Mouse (Mus musculus): Measurements from ENCODE around the gene Tas1r1.
"Not testable (repeated sequence)": the region's sequence is repeated elsewhere in the genome, so short reads cannot be mapped to it uniquely, and the experiment has no call there.

Tas1r1 gene

DNA sequence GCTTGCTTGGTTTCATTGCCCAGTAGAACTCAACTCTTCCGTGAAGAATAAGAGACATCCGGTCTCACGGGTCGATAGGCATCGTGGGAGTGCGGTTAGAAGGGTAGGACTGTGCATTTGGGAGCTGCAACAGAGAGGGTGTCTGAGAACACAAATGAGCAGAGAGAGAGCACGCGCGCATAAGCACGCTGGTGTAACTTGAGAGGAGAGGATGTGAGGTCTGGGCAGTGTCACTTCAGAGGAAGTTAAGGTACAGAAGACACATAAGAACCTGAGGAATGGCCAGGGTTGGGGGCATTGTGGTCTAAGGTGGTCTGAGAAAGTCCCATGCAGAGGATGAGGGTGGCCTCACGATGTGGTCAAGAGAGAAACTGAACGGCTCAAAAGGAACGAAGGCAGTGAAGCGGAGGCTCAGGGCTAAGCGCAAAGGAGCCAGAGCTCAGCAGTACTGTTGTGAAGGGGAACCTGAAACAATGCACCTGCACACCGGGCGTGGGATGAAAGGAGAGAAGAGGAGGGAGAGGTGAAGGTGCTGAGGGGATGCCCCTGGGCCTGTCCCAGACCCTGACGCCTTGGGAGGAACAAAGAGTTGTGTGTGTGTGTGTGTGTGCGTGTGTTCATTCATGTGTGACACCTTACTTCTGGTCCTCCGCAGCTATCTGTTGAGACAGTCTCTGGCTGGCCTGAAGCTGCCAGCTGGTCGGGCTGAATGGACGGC is 3.7 kb upstream of the Tas1r1 start:
- DNase-seq = no peak

DNA sequence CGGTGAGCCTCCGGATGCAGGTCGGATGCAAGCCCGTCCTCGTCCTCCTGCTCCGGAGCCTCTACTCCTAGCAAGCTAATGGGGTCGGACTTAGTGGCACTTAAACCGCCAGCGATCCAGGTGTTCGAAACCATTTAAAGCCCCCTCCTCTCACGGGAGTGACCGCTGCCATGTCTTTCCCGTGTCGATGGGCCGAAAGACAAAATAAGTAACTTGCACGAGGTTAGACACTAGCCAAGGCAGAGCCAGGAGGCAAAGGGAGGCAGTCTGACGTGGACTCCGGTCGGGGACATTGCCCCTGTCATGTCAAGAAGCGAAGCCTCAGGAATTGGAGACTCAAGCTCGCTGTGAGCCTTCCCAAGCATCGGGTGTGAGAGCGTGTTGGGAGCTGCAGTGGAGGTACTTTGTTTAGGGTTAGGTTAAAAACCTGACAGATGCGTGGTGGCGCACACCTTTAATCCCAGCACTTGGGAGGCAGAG is 1.5 kb upstream of the Tas1r1 start:
- DNase-seq = no peak

DNA sequence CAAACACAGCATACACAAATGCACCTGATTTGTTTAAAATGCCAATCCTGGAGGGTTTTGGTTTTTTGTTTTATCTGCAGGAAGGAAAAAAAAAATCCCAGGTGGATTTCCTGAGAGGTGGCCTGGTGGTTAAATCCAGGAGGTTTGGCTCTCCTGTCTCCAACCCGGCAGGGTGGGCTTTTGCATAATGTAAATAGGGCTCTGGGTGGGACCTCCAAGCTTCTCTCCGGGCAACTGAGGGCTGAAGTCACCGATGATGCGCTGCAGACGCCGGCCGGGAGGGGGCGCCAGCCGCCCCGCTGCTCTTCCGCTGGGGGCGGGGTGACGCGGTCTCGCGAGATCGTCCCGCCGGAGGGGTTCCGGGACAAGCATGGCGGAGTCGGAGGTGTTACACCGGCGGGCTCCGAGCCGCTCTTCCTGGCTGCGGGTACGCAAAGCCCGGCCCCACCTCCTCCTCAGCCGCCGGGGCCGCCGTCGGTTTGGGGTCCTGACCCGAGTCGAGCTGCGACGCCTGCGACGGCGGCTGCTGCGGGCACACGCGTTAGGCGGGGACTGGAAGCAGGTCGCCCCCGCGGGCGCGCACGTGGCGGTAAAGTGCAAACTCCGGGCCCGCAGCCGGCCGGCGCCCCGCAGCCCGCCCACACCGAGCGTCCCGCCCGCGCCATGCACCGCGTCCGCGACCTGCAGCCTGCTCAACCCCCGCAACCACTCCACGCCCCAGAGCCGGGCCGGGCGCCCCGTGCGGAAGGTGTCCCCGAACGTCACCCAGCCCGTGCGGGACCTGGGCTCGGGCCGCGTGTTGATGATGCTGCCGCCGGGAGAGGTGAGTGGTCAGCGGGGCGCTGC is 840 bp upstream of the Tas1r1 start, which contains the start of gene Nol9:
Gene Nol9 (plus strand): TSS at position 337 of the 846 bp plus-strand sequence.
- DNase-seq = peak; percentile 97

DNA sequence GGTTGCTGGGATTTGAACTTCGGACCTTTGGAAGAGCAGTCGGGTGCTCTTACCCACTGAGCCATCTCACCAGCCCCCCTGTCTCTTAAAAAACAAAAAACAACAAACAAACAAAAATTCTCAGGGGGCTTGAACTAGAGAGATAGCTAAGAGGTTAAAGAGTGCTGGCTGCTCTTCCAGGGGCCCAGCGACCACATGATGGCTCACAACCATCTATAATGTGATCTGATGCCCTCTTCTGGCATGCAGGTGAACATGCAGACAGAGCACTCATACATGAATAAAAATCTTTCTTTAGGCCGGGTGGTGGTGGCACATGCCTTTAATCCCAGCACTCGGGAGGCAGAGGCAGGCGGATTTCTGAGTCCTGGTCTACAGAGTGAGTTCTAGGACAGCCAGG is 1.9 kb downstream of the Tas1r1 start:
- not testable (repeated sequence) for DNase-seq

DNA sequence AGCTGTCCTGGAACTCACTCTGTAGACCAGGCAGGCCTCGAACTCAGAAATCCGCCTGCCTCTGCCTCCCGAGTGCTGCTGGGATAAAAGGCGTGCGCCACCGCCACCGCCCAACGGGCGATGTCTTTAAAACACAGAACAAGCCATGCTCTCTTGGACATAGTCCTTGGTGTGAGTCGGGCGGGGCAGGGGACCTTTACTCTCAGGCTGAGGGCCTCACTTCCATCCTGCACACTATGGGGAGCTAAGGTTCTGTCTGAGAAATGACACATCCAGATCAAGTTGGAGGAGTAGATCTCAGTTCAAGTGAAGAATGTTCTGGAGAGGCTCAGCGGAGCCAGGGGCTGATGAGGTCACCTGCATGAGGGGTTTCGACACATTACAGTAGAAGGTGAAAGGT is 5.4 kb downstream of the Tas1r1 start:
- no peak for DNase-seq

DNA sequence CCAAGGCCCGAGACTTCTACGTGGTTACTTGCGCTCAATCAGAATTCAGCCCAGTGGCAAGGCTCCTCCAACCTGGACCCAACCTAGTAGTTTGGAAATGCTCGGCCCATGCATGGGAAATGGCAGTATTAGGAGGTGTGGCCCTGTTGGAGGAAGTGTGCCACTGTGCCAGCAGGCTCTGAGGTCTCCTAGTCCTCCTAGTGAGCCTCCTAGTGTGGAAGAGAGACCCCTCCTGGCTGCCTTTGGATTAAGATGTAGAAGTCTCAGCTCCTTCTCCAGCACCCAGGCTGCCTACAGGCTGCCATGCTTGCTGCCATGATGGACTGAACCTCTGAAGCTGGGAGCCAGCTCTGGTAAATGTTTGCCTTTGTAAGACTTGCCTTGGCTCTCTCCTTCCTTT is 8.4 kb downstream of the Tas1r1 start:
- no peak for DNase-seq

DNA sequence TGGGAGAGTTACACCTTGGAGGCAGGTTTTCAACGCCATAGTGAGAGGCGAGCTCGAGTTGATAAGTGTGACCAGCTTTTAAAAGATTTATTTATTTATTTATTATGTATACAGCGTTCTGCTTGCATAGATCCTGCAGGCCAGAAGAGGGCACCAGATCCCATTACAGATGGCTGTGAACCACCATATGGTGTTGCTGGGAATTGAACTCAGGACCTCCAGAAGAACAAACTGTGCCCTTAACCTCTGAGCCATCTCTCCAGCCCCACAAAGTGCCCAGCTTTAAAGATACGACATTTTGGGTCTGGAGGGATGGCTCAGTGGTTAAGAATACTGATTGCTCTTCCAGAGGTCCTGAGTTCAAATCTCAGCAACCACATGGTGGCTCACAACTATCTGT is 9.3 kb downstream of the Tas1r1 start:
- no peak for DNase-seq

DNA sequence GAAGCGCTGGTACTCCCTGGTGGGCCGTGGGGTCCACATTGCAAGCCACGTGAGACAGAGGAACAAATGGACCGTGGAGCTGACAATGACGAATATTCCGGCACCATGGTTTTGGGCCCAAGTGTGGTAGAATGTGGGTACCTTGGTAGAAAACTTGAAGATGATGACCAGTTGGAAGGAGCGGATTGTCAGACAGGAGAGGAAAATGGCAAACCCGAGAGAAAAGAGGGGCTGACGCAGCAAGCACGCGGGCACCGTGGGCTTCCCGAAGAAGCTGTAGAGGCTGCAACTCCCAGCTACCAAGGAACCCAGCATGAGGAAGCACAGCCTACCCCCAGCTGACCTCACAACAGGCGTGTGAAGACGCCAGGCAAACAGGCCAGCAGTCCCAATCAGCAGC is 9.9 kb downstream of the Tas1r1 start:
- DNase-seq = no peak

DNA sequence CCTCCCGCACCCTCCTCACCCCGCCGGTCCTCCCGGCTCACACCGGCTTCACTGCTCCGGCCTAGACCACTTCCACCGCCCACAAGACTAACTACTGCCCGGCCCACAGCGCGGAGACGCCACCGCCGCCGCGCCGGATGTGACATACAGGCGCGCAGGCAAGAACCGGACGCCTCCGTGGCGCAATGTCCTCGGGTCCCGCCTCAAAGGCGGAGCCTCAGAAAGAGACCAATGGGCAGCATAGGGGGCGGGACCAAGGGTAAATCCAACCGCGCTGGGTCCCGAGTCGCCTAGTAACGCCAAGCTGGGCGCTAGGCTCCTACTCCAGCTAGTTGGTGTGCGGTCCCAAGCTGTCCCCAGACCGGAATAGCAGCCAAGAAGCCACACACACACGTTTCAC is 10.8 kb downstream of the Tas1r1 start, which contains the start of gene Zbtb48:
Gene Zbtb48 (minus strand): TSS at position 148 of the 400 bp plus-strand sequence.
- peak; percentile 90 for DNase-seq

DNA sequence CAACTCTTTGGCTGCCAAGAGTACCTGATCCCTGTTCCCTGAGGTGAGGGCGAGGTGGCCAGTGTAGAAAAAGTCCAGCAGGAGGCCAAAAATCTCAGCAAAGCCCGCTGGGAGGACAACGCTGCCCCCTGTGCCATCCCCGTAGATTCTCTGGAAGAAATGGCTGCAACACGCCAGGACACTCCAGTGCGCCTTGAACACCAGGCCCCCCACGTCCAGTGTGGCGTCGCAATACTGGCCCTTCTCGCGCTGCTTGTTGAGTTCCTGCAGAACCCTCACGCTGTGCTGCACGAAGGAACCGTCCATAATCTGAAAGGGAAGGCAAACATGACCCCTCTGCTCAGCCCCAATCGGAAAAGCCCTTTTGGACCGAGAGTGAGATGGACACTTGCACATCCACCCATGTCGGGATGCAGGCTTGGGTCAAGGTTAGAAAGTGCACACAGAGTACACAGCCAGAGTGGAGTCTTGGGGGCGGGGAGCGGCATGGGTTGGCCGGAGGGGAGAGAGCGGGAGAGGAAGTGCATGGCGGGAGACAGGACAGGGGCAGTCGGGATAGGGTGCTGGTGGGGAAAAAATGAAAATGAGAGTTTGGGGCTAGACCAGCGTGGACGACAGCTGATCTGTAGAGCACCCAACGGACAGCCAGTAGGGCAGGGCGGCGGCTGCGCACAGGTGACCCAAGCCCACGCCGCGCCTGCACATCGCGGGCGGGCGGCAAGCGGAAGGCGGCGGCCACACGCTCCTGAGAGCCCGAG is 11.4 kb downstream of the Tas1r1 start:
- no peak for DNase-seq

DNA sequence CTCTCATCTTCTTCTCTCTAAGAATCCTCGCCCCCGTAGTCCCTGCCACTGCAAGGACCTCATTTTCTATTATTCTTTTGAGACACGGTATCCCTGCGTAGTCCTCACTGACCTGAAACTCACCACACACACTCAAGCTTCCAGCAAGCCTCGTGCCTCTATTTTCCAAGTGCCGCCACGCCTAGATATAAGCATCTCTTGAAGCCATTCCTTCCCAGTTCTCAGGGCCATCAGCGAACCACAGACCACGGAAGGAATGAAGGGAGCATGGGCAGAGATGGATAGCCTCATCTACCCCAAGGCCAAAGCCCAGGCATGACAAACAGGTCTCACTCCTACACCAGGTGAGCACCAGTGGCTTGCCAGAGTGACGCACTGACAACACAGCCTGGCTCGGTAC is 13.8 kb downstream of the Tas1r1 start:
- no peak for DNase-seq

DNA sequence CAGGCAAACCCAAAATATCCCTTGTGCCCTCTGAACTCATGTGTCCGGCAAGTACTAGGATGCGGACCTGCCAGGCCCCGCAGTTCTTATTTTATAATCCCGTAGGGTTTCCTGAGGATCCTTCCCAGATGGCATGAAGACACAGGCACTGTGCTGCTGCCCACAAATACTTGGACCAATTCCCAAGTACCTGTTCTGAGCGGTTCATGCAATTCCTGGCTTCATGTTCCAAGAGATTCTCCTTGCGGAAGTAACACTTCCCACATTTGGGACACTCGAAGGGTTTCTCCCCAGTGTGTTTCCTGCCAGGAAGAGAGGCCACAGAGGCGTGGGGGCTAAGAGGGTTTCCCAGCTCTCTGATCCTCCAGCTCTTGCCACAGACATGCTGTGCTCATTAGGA is 15.9 kb downstream of the Tas1r1 start:
- DNase-seq = no peak

DNA sequence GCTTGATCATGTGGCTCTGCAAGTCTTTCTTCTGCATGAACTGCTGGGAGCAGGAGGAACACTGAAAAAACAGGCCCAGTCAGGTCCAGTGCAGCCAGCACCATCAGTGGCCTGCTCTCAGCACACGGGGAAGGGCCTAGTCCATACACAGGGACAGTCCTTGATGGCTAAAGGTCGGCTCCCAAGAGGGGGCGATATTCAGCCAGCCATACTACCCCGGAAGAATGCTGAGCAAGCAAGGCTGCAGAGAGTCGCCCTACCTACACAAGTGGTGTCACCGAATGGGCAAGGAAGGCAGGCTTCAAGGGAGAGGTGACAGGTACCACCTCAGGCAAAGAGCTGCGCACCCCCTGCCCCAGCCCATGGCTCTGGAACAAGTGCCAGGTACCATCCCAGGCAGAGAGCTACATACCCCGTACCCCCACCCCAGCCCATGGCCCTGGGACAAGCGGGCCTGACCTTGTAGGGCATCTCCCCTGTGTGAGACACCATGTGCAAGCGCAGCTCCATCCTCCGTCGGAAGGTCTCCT is 16.7 kb downstream of the Tas1r1 start:
- DNase-seq = no peak

DNA sequence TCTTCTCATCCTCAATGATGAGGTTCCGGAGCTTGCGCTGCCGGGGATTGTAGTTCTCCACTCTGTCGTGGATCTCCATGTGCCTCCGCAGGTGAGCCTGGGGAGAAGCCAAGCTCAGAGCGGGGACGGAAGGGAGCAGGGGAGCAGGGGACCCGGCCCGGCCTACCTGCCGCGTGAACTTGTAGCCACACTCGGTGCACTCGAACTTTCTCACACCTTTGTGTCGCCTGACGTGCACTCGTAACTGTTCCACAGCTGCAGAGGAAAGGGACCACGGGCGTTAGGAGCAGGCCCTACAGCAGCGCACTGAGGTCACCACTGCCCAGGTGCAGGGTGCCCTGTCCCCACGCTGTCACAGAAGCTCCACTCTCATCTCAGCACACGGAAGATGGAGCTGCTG is 18.3 kb downstream of the Tas1r1 start:
- no peak for DNase-seq

DNA sequence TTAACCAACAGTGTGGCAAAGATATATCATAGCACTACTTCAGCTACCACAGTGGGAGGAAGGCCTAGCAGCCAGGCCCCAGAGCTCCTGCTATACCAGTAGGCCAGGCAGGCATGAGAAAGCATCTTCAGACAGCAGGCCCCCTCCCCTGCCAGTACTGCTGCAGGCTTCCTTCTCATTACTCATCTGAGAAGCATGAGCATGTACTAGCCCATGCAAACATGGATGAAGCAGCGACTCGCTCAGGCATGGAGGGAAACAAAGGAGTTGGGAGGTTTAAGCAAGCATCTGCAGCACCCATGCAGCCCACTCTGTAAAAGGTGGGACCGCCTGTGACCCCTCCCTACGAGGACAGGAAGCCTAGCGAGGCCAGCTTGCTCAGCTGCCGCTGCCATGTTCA is 19.3 kb downstream of the Tas1r1 start:
- DNase-seq = no peak

DNA sequence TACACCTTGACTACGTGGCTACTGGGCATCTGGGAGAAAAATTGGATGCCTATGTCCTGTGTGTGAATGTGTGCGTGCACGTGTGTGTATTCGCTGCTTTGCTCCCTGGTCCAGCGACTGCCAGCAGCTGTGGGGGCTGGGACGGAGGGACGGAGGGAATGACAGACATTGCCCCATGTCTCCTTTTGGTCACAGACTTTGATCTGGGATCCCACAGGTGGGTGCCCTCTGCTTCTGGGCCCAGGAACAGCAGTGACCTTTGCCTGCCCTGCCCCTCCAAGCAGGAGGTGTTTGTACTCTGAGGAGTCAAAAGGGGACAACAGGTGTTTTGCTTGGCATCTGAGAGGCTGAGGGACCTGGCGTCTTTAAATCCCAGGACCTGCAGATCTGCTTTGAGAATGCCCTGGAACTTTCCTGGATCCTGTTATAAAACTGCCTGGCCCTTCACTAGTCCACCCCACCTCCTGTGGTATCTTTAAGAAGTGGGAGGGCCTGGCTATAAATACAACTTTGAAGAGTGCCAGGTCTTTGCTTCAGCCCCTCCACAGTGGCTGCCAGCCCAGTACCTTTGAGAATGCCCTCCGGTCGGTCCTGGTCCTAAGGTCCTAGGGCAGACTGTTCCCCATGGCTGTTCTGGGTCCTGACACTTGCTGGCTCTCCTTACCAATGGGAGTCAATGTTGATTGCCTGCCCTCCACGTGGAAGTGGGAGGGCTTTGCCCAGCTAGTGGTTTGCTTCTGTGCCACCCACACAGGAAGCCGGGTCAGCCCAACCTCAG is 25.1 kb downstream of the Tas1r1 start:
- no peak for DNase-seq

DNA sequence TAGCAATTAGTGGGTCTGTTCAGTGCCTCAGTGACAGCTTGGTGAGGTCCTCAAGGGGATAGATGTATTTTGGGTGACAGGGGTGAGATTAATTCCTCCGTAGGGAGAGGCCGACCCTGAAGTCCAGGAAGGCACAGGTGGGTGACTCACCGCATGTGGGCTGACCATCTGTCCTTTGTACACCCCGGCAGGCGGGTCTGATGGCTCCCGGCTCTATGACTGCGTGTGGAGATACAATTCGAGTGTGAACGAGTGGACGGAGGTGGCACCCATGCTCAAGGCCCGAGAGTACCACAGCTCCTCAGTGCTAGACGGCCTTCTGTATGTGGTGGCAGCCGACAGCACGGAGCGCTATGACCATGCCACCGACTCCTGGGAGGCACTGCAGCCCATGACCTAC is 26.3 kb downstream of the Tas1r1 start:
- DNase-seq = no peak

DNA sequence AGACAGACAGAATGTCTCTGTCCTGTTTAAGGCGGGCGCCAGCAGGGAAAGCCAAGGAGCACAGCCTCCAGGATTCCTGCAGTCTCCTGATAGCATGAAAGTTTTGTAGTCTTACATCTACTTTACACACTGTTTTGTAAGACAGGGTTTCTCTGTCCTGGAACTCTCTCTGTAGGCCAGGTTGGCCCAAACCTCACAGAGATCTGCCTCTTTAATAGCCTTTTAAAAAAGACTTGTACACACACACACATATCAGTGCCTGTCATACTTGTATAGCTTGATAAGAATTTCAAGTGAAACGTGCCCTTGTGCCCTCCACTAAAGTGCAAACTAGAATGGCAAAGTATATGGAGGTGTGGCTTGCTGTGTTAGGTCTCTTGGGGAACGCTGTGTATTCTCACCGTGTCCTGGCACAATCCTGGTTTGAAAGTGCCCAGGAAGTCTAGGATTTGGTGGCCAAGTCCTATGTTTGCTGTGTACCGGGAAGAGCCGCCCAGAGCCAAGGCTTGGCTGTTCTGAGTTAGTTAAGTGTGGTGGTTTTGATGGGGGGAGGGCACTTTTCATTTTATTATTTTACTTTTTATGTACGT is 27.1 kb downstream of the Tas1r1 start:
- DNase-seq = no peak

DNA sequence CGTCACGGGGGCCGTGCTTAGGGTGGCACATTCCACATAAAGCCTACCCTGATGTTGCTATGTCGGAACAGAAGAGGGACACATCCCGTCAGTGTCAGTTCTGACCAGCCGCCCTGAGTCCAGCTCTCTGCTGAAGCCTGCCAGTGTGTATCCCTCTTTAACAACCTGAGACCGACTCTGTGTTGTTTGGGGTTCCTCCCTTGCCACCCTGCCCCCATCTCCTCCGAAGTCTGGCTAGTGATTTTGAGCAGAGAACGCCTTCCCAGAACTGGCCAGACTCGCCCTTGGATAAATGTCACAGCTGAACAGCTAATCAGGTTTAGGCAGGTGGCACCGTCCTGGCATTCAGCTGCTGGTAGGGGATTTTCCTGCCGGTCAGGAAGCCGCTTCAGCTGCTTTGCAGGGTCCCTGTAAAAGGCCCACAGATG is 27.6 kb downstream of the Tas1r1 start:
- no peak for DNase-seq

DNA sequence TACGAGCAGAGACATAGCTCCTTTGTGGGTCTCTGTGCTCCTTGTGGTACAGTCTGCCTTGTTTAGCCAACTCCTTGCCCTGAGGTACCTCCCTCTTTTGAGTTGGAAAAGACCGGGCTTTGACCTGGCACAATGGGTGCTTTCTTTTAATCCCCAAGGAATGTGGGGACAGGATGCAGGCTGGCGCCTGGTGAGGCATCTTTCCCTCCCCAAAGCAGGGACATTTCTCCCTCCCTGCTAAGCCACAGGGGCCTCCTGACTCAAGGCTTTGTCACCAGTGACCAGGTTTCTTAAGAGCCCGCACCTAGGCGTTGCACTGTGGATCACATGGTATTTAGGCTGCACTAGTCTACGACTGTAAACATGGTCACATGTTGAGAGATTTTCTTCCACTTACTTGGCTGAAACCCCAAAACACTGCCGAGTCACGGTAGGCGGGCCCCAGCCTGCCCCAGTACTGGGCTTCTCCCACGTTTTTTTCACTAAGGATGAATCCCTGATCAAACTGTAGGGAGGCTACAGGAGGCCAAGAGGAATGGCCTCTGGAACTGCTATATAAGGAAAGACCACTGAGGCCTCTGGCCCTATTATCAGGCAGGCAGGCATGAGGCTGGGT is 28.2 kb downstream of the Tas1r1 start:
- no peak for DNase-seq

All from right cerebral cortex, postnatal 4 days (tissue).